Mouse (Mus musculus): Measurements from ENCODE around the gene Wscd2.

DNA sequence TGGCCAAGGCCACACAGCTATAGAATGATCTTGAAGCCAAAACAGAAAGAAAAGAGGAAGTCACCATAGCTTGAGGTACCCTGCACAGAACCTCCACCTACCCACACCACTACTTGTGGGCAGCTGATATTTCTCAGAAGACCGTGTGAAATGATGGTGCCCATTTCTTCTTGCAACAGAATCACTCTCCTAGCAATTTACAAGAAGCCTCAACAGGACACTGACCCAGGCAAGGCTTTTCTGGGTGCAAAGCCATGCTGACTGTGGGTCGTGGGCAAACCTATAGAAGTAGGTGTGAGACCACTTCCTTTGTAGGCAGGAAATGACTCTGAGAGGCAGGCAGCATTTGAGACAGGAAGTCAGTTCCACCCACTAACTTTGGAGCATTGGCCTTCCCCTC is 49.3 kb downstream of the Wscd2 start:
- TF ChIP-seq MAFK (IDR thresholded peaks at IDR 0.05; ENCODE audit: insufficient replicate concordance, low read length) (no peak), CTCF (conservative IDR thresholded peaks at IDR 0.05 in 1 of 2, IDR thresholded peaks at IDR 0.05 in 1 of 2; ENCODE audit: low read depth in 2 of 2, low read length in 2 of 2) (no peak), USF2 (conservative IDR thresholded peaks at IDR 0.05; ENCODE audit: low read depth, low read length) (no peak), ZMIZ1 (IDR thresholded peaks at IDR 0.05; ENCODE audit: low read depth, low read length) (no peak), RAD21 (IDR thresholded peaks at IDR 0.05; ENCODE audit: low read depth, low read length) (no peak), TCF12 (IDR thresholded peaks at IDR 0.05; ENCODE audit: low read depth, low read length) (no peak), POLR2A (IDR thresholded peaks at IDR 0.05; ENCODE audit: low read depth, low read length) (no peak), UBTF (IDR thresholded peaks at IDR 0.05; ENCODE audit: low read depth, low read length) (no peak), NELFE (IDR thresholded peaks at IDR 0.05; ENCODE audit: low read depth, low read length) (no peak), MYC (IDR thresholded peaks at IDR 0.05; ENCODE audit: low read depth, low read length) (no peak), ETS1 (conservative IDR thresholded peaks at IDR 0.05; ENCODE audit: low read depth, low read length) (no peak), NRF1 (IDR thresholded peaks at IDR 0.05; ENCODE audit: low read depth, low read length) (no peak)

All from CH12.LX (cell line).